Mouse (Mus musculus) spleen, adult 12 weeks (tissue): ENCODE measurements around the gene Ncapg.

Source experiments
- DNase-seq: peaks from one replicate; pipeline ENCODE4 v3.0.0; 2022; ENCODE audit warnings: low spot score

Ncapg gene

DNA sequence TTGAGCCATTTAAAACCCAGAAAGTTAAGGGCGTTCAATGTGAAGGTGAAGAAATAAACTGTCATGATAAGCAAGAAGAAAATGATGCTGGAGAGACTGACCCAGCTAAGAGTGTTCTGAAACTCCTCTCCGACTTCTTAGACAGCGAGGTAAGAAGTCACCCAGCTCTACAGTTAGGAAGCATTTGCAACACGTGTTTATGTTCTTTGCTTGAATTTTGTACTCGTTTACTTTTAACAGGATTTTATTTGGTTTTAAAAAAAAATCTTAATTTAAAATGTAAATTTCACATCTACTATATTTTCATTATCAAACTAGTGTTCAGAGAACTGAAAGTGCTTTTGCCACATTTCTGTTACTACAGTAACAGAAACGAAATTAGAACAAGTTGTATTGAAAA lies 22.0 kb downstream of the Ncapg start:
- no peak for DNase-seq

DNA sequence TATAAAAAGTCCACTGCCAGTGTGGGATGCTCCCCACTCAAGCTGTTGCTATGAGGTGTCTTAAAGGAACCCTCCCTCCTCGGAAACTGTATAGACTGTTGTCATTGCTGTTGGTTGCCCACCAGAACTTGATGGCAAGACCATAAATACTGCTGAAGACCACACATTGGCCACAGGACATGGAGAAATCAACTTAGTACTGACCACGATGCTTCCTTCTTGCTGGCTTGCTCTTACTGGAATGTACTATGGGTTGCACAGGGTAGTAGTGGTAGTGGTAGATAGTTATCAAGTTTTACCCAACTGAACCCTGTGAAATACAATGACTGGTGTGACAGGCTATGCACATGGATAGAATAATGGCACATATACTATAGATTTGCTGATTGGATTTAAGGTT lies 37.1 kb downstream of the Ncapg start:
- no peak for DNase-seq

DNA sequence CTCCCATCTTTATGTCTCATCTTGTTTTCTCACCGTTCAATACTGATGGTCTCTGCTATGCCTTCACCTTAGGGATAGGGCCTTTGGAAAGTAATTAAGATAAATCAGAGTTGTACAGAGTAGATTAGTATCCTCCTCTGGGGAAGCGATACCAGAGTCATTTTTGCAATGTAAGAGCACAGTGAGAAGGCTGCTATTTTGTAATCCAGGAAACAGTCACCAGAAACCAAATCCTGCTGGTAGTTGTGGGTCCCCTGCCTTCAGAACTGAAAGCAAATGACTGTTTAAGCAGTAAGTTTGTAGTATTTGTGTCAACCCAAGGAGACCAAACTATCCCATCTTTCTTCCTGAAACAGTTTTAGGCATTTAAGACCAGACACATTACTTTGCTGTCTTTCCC lies 39.9 kb downstream of the Ncapg start:
- DNase-seq = no peak

DNA sequence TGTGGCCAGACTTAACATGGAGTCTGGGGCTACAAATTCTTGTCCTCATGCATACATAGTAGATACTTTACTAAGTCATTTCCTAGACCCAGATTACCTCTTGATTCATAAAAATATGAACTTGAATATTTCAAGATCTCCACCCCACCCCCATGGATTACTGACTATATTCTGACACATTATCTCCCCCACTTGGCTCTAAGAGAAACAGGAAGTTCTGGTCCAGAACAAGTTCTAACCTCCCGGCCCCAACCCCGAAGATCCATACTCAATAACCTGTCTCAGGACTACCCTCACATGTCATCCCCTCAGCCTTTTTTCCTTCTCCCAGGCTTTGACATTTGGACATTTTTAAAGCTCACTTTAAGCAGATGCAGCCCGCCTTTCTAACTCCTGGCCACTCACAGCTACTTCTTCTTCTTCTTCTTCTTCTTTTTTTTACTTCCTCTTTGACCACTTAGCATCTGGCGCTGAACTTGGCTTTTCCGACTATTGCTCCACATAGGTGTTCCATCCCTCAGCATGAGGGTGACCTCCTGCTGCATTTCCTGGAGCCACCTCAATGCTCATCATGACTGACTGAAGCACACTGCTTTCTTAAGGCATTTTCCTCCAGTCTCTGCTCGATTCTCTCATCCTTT lies 49.2 kb downstream of the Ncapg start:
- DNase-seq = no peak

DNA sequence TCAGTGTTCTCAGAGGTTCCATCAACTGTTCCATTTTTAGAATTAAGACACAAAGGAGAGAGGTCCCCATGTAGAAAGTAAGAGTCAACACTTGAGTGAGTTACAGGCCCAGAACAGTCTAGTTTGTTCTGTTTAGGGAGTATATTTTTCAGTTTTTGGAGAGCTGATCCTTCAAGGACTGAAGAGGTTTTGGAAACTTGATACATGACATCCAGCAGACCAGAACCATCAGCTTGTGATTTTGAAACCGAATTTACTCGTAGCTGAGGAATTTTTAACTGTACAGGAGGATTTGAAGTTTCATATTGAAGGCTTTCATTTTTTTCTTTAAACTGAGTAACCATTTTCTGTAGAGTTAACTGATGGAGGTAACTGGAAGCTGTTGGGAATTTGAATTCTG lies 64.0 kb downstream of the Ncapg start:
- no peak for DNase-seq

DNA sequence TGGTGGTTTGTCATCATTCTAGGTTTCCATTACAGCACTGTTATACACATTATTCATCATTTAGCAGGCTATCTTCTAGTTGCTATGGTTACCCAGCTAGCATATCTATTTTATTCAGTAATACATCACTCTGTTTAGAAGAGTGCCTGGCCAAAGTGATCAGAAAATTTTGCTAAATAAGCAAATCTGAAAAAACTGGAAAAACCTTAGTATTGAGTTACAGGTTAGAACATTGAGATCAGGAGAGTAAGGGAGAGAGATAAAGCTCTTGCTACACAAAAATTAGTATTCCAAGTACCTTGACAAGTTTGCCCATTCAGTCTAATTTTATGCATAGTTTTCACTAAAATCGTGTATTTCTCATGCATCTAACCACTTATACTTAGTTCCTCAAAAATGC lies 68.2 kb downstream of the Ncapg start:
- DNase-seq = no peak
